Mouse (Mus musculus) limb, embryonic 11.5 days (tissue): ENCODE data around the gene Sytl1. TPM values are rescaled to one million over a fixed set of nuclear protein-coding genes. Genes with fewer than 3 reads are reported as not detected.

ENCODE experiments used
- polyA plus RNA-seq: library from polyadenylated mRNA; unstranded; fragments of >200 nt; fragmentation: Nextera tagmentation; extraction: Ambion mirVana; gene quantifications from 2 replicates; pipeline ENCODE4 v1.2.1, GENCODE M21; 2014

Gene Sytl1
- polyA plus RNA-seq, 1 experiment from 2014 or later, result 1.5 TPM

Other genes starting within 250 kb of the Sytl1 start
- gene Wasf2, start 132.6 kb downstream of the Sytl1 start, polyA plus RNA-seq, result 54.7 and 63.6 TPM in 2 replicates
- gene Cd164l2, start 51.0 kb downstream of the Sytl1 start, polyA plus RNA-seq, result 1.8 and 2.4 TPM in 2 replicates
- 0.33 and 0.47 TPM in 2 replicates for gene Gpr3, start 50.6 kb downstream of the Sytl1 start, polyA plus RNA-seq
- 0.98 and 1.7 TPM in 2 replicates for gene Map3k6, start 22.3 kb downstream of the Sytl1 start, polyA plus RNA-seq
- gene Tmem222, start 14.7 kb upstream of the Sytl1 start, polyA plus RNA-seq, result 81.5 and 86.4 TPM in 2 replicates
- gene Wdtc1, start 90.4 kb upstream of the Sytl1 start, polyA plus RNA-seq, result 17.4 TPM in 2 replicates
- 8.0 and 8.5 TPM in 2 replicates for gene Slc9a1, start 106.6 kb upstream of the Sytl1 start, polyA plus RNA-seq
- gene Tent5b, start 217.0 kb upstream of the Sytl1 start, polyA plus RNA-seq, result 0.51 and 0.71 TPM in 2 replicates
- gene Trnp1, start 235.4 kb upstream of the Sytl1 start, polyA plus RNA-seq, result 1.5 and 1.9 TPM in 2 replicates